In the genomic region with DNA sequence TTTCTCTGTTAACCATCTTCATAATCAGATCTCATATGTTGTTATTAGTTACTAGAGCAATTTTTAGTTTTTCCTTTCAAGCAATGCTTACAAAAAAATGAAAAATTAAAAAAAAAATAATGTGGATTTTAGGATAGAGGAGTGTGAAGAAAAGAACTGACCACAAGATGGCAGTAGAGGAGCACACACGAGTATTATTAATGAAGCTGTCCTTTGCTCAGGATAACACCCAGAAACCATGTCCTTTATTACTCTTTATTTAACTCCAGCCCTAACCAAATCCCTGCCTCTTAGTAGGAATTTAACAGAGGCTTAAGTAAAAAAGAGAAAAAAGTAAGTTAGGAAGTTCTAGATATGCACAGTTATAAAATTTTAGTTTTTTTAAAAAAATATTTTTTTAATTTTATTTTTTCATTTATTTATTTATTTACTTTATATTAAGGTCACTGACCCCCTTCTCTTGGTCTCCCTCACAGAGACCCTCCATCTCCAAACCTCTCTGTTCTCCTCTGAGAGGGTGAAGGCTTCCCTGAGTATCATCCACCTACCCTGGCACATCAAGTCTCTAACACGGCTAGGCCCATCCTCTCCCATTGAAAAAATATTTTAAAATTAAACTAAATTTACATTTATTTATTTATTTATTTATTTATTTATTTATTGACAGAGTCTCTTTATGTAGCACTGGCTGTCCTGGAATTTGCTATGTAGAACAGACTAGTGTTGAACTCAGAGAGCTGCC, we compare ENCODE assay signal across 7 mouse cellular contexts.
DNase-seq lines count a peak whose midpoint lies in the region; ATAC-seq and TF ChIP-seq lines count a peak whose summit lies in the region.
"Not testable (repeated sequence)": the region's sequence is repeated elsewhere in the genome, so short reads cannot be mapped to it uniquely, and the experiment has no call there.

No protein-coding gene starts in this region.

- H3K4me1 ChIP-seq in embryonic facial prominence, embryonic 11.5 days (ENCODE audit: control insufficient read depth, insufficient read depth, low read length); forebrain, postnatal 0 days (ENCODE audit: insufficient read depth); hindbrain, embryonic 14.5 days (replicated peaks; ENCODE audit: control insufficient read depth, insufficient read depth, low read length); intestine, embryonic 15.5 days (replicated peaks); midbrain, embryonic 14.5 days (ENCODE audit: control insufficient read depth, insufficient read depth, low read length); neural tube, embryonic 12.5 days: not testable (repeated sequence)

- H3K4me3 ChIP-seq in embryonic facial prominence, embryonic 11.5 days (ENCODE audit: low read depth, low read length); forebrain, postnatal 0 days (ENCODE audit: low read depth, low read length); hindbrain, embryonic 14.5 days (replicated peaks; ENCODE audit: low read length); intestine, embryonic 15.5 days (replicated peaks); midbrain, embryonic 14.5 days (replicated peaks; ENCODE audit: low read depth, low read length); neural tube, embryonic 12.5 days: not testable (repeated sequence)

- not testable (repeated sequence) for TF ChIP-seq CTCF in forebrain, postnatal 0 days (IDR thresholded peaks at IDR 0.05; ENCODE audit: low read depth)

- ATAC-seq in embryonic facial prominence, embryonic 11.5 days (replicated peaks; ENCODE audit: insufficient number of reproducible peaks, low FRiP score, low TSS enrichment, low read depth), result peak; percentile 39; the same call in 1 of the 2 replicates
- peak; percentile 47 for ATAC-seq in forebrain, postnatal 0 days
- peak; percentile 65; the same call in 1 of the 2 replicates for ATAC-seq in hindbrain, embryonic 14.5 days (ENCODE audit: low FRiP score)
- ATAC-seq in intestine, embryonic 15.5 days, result peak; percentile 76
- ATAC-seq in megakaryocyte, adult 5-6 weeks (ENCODE audit: poor library complexity, severe bottlenecking), result peak; percentile 90
- peak; percentile 60 for ATAC-seq in midbrain, embryonic 14.5 days (ENCODE audit: low FRiP score, low TSS enrichment)
- ATAC-seq in neural tube, embryonic 12.5 days (ENCODE audit: low FRiP score, low read depth), result peak; percentile 70; the same call in 1 of the 2 replicates

- H3K9ac ChIP-seq in embryonic facial prominence, embryonic 11.5 days (replicated peaks; ENCODE audit: low read length); forebrain, postnatal 0 days; hindbrain, embryonic 14.5 days; intestine, embryonic 15.5 days; midbrain, embryonic 14.5 days (replicated peaks; ENCODE audit: low read length); neural tube, embryonic 12.5 days: not testable (repeated sequence)

- H3K9me3 ChIP-seq in embryonic facial prominence, embryonic 11.5 days (replicated peaks; ENCODE audit: control insufficient read depth, low read length); forebrain, postnatal 0 days (ENCODE audit: low read length); hindbrain, embryonic 14.5 days (ENCODE audit: control insufficient read depth, low read length); intestine, embryonic 15.5 days; midbrain, embryonic 14.5 days (ENCODE audit: control insufficient read depth, low read length); neural tube, embryonic 12.5 days: not testable (repeated sequence)

- H3K36me3 ChIP-seq in embryonic facial prominence, embryonic 11.5 days (replicated peaks; ENCODE audit: control insufficient read depth, insufficient read depth, low read depth, low read length); forebrain, postnatal 0 days (ENCODE audit: insufficient read depth); hindbrain, embryonic 14.5 days (replicated peaks; ENCODE audit: control insufficient read depth, insufficient read depth); intestine, embryonic 15.5 days; midbrain, embryonic 14.5 days (ENCODE audit: control insufficient read depth, insufficient read depth, low read length); neural tube, embryonic 12.5 days: not testable (repeated sequence)

- not testable (repeated sequence) for H3K27me3 ChIP-seq in embryonic facial prominence, embryonic 11.5 days (ENCODE audit: control insufficient read depth, insufficient read depth, low read length); forebrain, postnatal 0 days (ENCODE audit: insufficient read depth, low read length); hindbrain, embryonic 14.5 days (ENCODE audit: control insufficient read depth, insufficient read depth, low read length); intestine, embryonic 15.5 days (replicated peaks); midbrain, embryonic 14.5 days (ENCODE audit: control insufficient read depth, insufficient read depth, low read length); neural tube, embryonic 12.5 days (replicated peaks)

- H3K4me2 ChIP-seq in embryonic facial prominence, embryonic 11.5 days (ENCODE audit: low read depth, low read length); forebrain, postnatal 0 days (ENCODE audit: low read depth); hindbrain, embryonic 14.5 days (replicated peaks); intestine, embryonic 15.5 days (replicated peaks); midbrain, embryonic 14.5 days (ENCODE audit: low read length); neural tube, embryonic 12.5 days (replicated peaks): not testable (repeated sequence)

- H3K27ac ChIP-seq in embryonic facial prominence, embryonic 11.5 days (replicated peaks; ENCODE audit: low read depth, low read length); forebrain, postnatal 0 days (ENCODE audit: low read depth, low read length); hindbrain, embryonic 14.5 days; intestine, embryonic 15.5 days; midbrain, embryonic 14.5 days (replicated peaks; ENCODE audit: low read depth, low read length); neural tube, embryonic 12.5 days: not testable (repeated sequence)

- not testable (repeated sequence) for DNase-seq in embryonic facial prominence, embryonic 11.5 days (ENCODE audit: low spot score); forebrain, postnatal 0 days; hindbrain, embryonic 14.5 days (ENCODE audit: low spot score); midbrain, embryonic 14.5 days

- no CpG with 5 or more reads among the region's 2 CpGs for WGBS in embryonic facial prominence, embryonic 11.5 days
- no CpG with 5 or more reads among the region's 2 CpGs for WGBS in forebrain, postnatal 0 days
- no CpG with 5 or more reads among the region's 2 CpGs for WGBS in hindbrain, embryonic 14.5 days
- 100% methylated on average over 1 of the region's 2 CpGs for WGBS in intestine, embryonic 15.5 days
- WGBS in midbrain, embryonic 14.5 days, result no CpG with 5 or more reads among the region's 2 CpGs
- 100% methylated on average over 1 of the region's 2 CpGs for WGBS in neural tube, embryonic 12.5 days

Comparison
In these comparisons a context has a peak if more than half of its experiments do, and no peak if none do; other contexts are left out.
1. ATAC-seq: peak in every context shown above with its lines; median percentile 90 in megakaryocyte, adult 5-6 weeks; 76 in intestine, embryonic 15.5 days; 70 in neural tube, embryonic 12.5 days; 65 in hindbrain, embryonic 14.5 days; 60 in midbrain, embryonic 14.5 days; 47 in forebrain, postnatal 0 days; 39 in embryonic facial prominence, embryonic 11.5 days.